Mouse (Mus musculus): ENCODE results near the gene Nccrp1.
"Not testable (repeated sequence)": the region's sequence is repeated elsewhere in the genome, so short reads cannot be mapped to it uniquely, and the experiment has no call there.

The Nccrp1 gene

GRCm38 (mm10) chr7:28522536-28522935 is 24.5 kb downstream of the Nccrp1 start, which contains the start of gene Ifnl3:
Gene Ifnl3, plus strand, starts transcription at chr7:28522836.
- not testable (repeated sequence) for DNase-seq (ENCODE audit: low spot score in 2 of 2)

GRCm38 (mm10) chr7:28511441-28511840 is 35.6 kb downstream of the Nccrp1 start:
- DNase-seq (ENCODE audit: low spot score in 2 of 2): no peak

- not testable (repeated sequence) for DNase-seq (ENCODE audit: low spot score in 2 of 2)
Measured at GRCm38 (mm10) chr7:28510405-28510974, 36.6 kb downstream of the Nccrp1 start, which contains the start of gene Ifnl2. Gene Ifnl2, minus strand, starts transcription at chr7:28510455.

- DNase-seq (ENCODE audit: low spot score in 2 of 2): not testable (repeated sequence)
Measured at GRCm38 (mm10) chr7:28509121-28509520, 37.9 kb downstream of the Nccrp1 start.

- no peak for DNase-seq (ENCODE audit: low spot score in 2 of 2)
Measured at GRCm38 (mm10) chr7:28505585-28505984, 41.5 kb downstream of the Nccrp1 start.

- DNase-seq (ENCODE audit: low spot score in 2 of 2): no peak
Measured at GRCm38 (mm10) chr7:28495426-28495825, 51.6 kb downstream of the Nccrp1 start.

Measured in spleen, postnatal 14 days (tissue).